Mouse (Mus musculus) MEL (cell line): ENCODE measurements at regions not wholly inside any gene's neighbourhood (a gene's known extent, or its start where the extent isn't known, plus 50 kb on each side); places are given as distances from the start of the nearest gene placed in this dataset.

ENCODE experiments used
- DNase-seq: peaks from one replicate; pipeline ENCODE4 v3.0.0; 2011; ENCODE audit warnings: low read depth, low spot score
- H3K27ac ChIP-seq: 2 replicates; pipeline ENCODE4 v1.5.1; 2012; ENCODE audit warnings: low read depth, mild to moderate bottlenecking, control low read depth, low read length, moderate library complexity; ENCODE audit not compliant: control insufficient read depth
- H3K27me3 ChIP-seq, 2 experiments: fragments of 150-350 bp in 1 of 2; sonication (generic) in 1 of 2; 2 replicates each; pipeline ENCODE4 v1.6.1; 2012; ENCODE audit warnings: low read length in 2 of 2, mild to moderate bottlenecking in 2 of 2, improper control_type of control experiment in 1 of 2, moderate library complexity in 1 of 2; ENCODE audit not compliant: insufficient read depth in 2 of 2, control insufficient read depth in 1 of 2
- H3K36me3 ChIP-seq, 2 experiments: 2 replicates each; pipeline ENCODE4 v1.6.1; 2012 to 2014; ENCODE audit warnings: low read length in 2 of 2, improper control_type of control experiment in 1 of 2, inconsistent platforms in 1 of 2, mild to moderate bottlenecking in 1 of 2; ENCODE audit not compliant: insufficient read depth in 2 of 2, control insufficient read depth in 1 of 2
- H3K4me1 ChIP-seq, 2 experiments: fragments of 150-350 bp in 1 of 2; sonication (generic) in 1 of 2; 2 replicates each; pipeline ENCODE4 v1.6.1; 2012; ENCODE audit warnings: low read length in 2 of 2, improper control_type of control experiment in 1 of 2, mild to moderate bottlenecking in 1 of 2; ENCODE audit not compliant: insufficient read depth in 2 of 2, control insufficient read depth in 1 of 2
- H3K4me3 ChIP-seq, 2 experiments: fragments of 150-350 bp in 1 of 2; sonication (generic) in 1 of 2; 2 replicates each; pipeline ENCODE4 v1.5.1; 2012; ENCODE audit warnings: low read depth in 2 of 2, low read length in 2 of 2, mild to moderate bottlenecking in 2 of 2, moderate library complexity in 2 of 2, control low read depth in 1 of 2, improper control_type of control experiment in 1 of 2; ENCODE audit not compliant: control insufficient read depth in 1 of 2, insufficient read depth in 1 of 2
- H3K79me2 ChIP-seq: 2 replicates; pipeline ENCODE4 v1.6.1; 2012; ENCODE audit warnings: mild to moderate bottlenecking, low read length, moderate library complexity; ENCODE audit not compliant: control insufficient read depth, poor library complexity, insufficient read depth
- H3K9ac ChIP-seq: 2 replicates; pipeline ENCODE4 v1.6.1; 2012; ENCODE audit warnings: low read depth, mild to moderate bottlenecking, control low read depth, low read length, moderate library complexity; ENCODE audit not compliant: control insufficient read depth, poor library complexity, severe bottlenecking
- H3K9me3 ChIP-seq: fragments of 150-350 bp; sonication (generic); replicated peaks from 2 replicates; pipeline ENCODE4 v1.6.1; 2012; ENCODE audit warnings: mild to moderate bottlenecking, low read length, improper control_type of control experiment, moderate library complexity; ENCODE audit not compliant: insufficient read depth
- CHD1 ChIP-seq: IDR thresholded peaks from 2 replicates; pipeline ENCODE4 v1.6.1; 2012; ENCODE audit warnings: low read depth, mild to moderate bottlenecking, inconsistent platforms, low read length, improper control_type of control experiment
- CHD2 ChIP-seq: IDR thresholded peaks from 2 replicates; pipeline ENCODE4 v1.6.1; 2011; ENCODE audit warnings: low read length, improper control_type of control experiment
- CTCF ChIP-seq, 3 experiments: IDR thresholded peaks in 2 of 3; conservative IDR thresholded peaks in 1 of 3; 2 replicates each; pipeline ENCODE4 v1.5.1; 2011 to 2012; ENCODE audit warnings: low read length in 3 of 3, low read depth in 2 of 3, mild to moderate bottlenecking in 2 of 3, improper control_type of control experiment in 1 of 3, inconsistent platforms in 1 of 3, mixed read lengths in 1 of 3, moderate library complexity in 1 of 3; ENCODE audit not compliant: control insufficient read depth in 1 of 3, insufficient read depth in 1 of 3, poor library complexity in 1 of 3, severe bottlenecking in 1 of 3
- E2F4 ChIP-seq: IDR thresholded peaks from 2 replicates; pipeline ENCODE4 v1.6.1; 2011; ENCODE audit warnings: low read depth, low read length, improper control_type of control experiment, borderline replicate concordance
- EP300 ChIP-seq, 2 experiments: IDR thresholded peaks; 2 replicates each; pipeline ENCODE4 v1.6.1; 2011; ENCODE audit warnings: improper control_type of control experiment in 2 of 2, low read length in 2 of 2, low read depth in 1 of 2, mild to moderate bottlenecking in 1 of 2
- HCFC1 ChIP-seq: IDR thresholded peaks from 2 replicates; pipeline ENCODE4 v1.6.1; 2012; ENCODE audit warnings: low read depth, mild to moderate bottlenecking, inconsistent platforms, low read length, improper control_type of control experiment, moderate library complexity
- KAT2A ChIP-seq: conservative IDR thresholded peaks from 2 replicates; pipeline ENCODE4 v1.6.1; 2012; ENCODE audit warnings: low read depth, low read length, improper control_type of control experiment, inconsistent platforms
- MAX ChIP-seq: IDR thresholded peaks from 2 replicates; pipeline ENCODE4 v1.6.1; 2011; ENCODE audit warnings: low read length, improper control_type of control experiment
- MXI1 ChIP-seq: IDR thresholded peaks from 2 replicates; pipeline ENCODE4 v1.6.1; 2011; ENCODE audit warnings: mild to moderate bottlenecking, low read depth, low read length, improper control_type of control experiment
- NELFE ChIP-seq: IDR thresholded peaks from 2 replicates; pipeline ENCODE4 v1.6.1; 2011; ENCODE audit warnings: low read depth, low read length, improper control_type of control experiment
- NRF1 ChIP-seq: IDR thresholded peaks from 2 replicates; pipeline ENCODE4 v1.6.1; 2014; ENCODE audit warnings: low read depth, mild to moderate bottlenecking, inconsistent platforms, low read length, improper control_type of control experiment, moderate library complexity; ENCODE audit not compliant: poor library complexity, insufficient read depth, severe bottlenecking
- POLR2A ChIP-seq, 2 experiments: IDR thresholded peaks; 2 replicates each; pipeline ENCODE4 v1.6.1; 2011 to 2012; ENCODE audit warnings: low read length in 2 of 2, mild to moderate bottlenecking in 2 of 2, control low read depth in 1 of 2, improper control_type of control experiment in 1 of 2, low read depth in 1 of 2, moderate library complexity in 1 of 2; ENCODE audit not compliant: control insufficient read depth in 1 of 2, insufficient read depth in 1 of 2, poor library complexity in 1 of 2
- RAD21 ChIP-seq: IDR thresholded peaks from 2 replicates; pipeline ENCODE4 v1.6.1; 2011; ENCODE audit warnings: mild to moderate bottlenecking, low read depth, low read length, improper control_type of control experiment
- RCOR1 ChIP-seq: IDR thresholded peaks from 2 replicates; pipeline ENCODE4 v1.6.1; 2012; ENCODE audit warnings: low read depth, mild to moderate bottlenecking, inconsistent platforms, low read length, improper control_type of control experiment
- TBP ChIP-seq: IDR thresholded peaks from 2 replicates; pipeline ENCODE4 v1.8.0; 2011; ENCODE audit warnings: low read depth, low read length, improper control_type of control experiment
- USF1 ChIP-seq: IDR thresholded peaks from 2 replicates; pipeline ENCODE4 v1.6.1; 2014; ENCODE audit warnings: low read depth, mild to moderate bottlenecking, inconsistent platforms, low read length, improper control_type of control experiment, moderate library complexity
- USF2 ChIP-seq, 2 experiments: IDR thresholded peaks; 2 replicates each; pipeline ENCODE4 v1.6.1; 2011 to 2012; ENCODE audit warnings: improper control_type of control experiment in 2 of 2, low read length in 2 of 2, borderline replicate concordance in 1 of 2, inconsistent platforms in 1 of 2, low read depth in 1 of 2, mild to moderate bottlenecking in 1 of 2; ENCODE audit not compliant: insufficient read depth in 1 of 2
- ZKSCAN1 ChIP-seq: IDR thresholded peaks from 2 replicates; pipeline ENCODE4 v1.6.1; 2012; ENCODE audit warnings: low read depth, mild to moderate bottlenecking, inconsistent platforms, low read length, improper control_type of control experiment, moderate library complexity
- ZMIZ1 ChIP-seq: IDR thresholded peaks from 2 replicates; pipeline ENCODE4 v1.6.1; 2012; ENCODE audit warnings: low read depth, mild to moderate bottlenecking, inconsistent platforms, low read length, improper control_type of control experiment, moderate library complexity

DNA sequence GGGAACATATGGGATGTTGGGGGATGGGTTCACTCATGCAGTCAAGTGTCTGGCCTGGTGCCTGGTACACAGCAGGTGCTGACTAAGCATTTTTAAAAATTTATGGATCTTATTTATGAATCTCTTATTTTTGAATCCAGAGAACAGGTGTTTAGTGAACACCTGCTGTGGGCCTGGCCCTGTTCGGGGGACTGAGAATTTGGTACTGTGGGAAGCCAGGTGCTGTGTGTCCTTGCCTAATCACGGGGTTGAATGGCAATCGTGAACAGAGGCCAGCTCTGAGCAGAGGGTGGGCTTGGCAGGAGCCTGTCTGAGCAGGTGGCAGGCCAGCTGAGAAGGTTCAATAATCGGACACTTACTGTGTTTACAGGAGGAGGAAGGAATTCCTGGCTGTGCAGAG, 261.5 kb downstream of the Matn1 start:
- Histone ChIP-seq H3K27me3 (no peaks in the 10 kb centered on the region), H3K9me3 (no peaks in the 10 kb centered on the region), H3K9ac (no peak overlapping the region), H3K4me3 (no peak overlapping the region), H3K36me3 (no peaks in the 10 kb centered on the region), H3K79me2 (no peaks in the 10 kb centered on the region), H3K4me1 (no peaks in the 10 kb centered on the region), H3K27ac (no peak overlapping the region)
- no peak for DNase-seq
- TF ChIP-seq NRF1: no peak
- no peak for TF ChIP-seq RAD21
- no peak for TF ChIP-seq RCOR1
- TF ChIP-seq MAX: no peak
- no peak for TF ChIP-seq ZMIZ1
- TF ChIP-seq USF1: no peak
- no peak for TF ChIP-seq EP300 (IDR thresholded peaks at IDR 0.05; ENCODE audit: low read depth in 1 of 2, low read length in 2 of 2)
- no peak for TF ChIP-seq NELFE
- no peak for TF ChIP-seq ZKSCAN1
- TF ChIP-seq CHD1: no peak
- TF ChIP-seq CHD2: no peak
- no peak for TF ChIP-seq CTCF (IDR thresholded peaks at IDR 0.05 in 2 of 3, conservative IDR thresholded peaks at IDR 0.05 in 1 of 3; ENCODE audit: control insufficient read depth in 1 of 3, insufficient read depth in 1 of 3, low read depth in 2 of 3, low read length in 3 of 3, poor library complexity in 1 of 3, severe bottlenecking in 1 of 3)
- TF ChIP-seq USF2 (IDR thresholded peaks at IDR 0.05; ENCODE audit: borderline replicate concordance in 1 of 2, insufficient read depth in 1 of 2, low read depth in 1 of 2, low read length in 2 of 2): no peak
- TF ChIP-seq E2F4: no peak
- TF ChIP-seq HCFC1: no peak
- no peak for TF ChIP-seq POLR2A (IDR thresholded peaks at IDR 0.05; ENCODE audit: control insufficient read depth in 1 of 2, insufficient read depth in 1 of 2, low read depth in 1 of 2, low read length in 2 of 2, poor library complexity in 1 of 2)
- TF ChIP-seq MXI1: no peak

DNA sequence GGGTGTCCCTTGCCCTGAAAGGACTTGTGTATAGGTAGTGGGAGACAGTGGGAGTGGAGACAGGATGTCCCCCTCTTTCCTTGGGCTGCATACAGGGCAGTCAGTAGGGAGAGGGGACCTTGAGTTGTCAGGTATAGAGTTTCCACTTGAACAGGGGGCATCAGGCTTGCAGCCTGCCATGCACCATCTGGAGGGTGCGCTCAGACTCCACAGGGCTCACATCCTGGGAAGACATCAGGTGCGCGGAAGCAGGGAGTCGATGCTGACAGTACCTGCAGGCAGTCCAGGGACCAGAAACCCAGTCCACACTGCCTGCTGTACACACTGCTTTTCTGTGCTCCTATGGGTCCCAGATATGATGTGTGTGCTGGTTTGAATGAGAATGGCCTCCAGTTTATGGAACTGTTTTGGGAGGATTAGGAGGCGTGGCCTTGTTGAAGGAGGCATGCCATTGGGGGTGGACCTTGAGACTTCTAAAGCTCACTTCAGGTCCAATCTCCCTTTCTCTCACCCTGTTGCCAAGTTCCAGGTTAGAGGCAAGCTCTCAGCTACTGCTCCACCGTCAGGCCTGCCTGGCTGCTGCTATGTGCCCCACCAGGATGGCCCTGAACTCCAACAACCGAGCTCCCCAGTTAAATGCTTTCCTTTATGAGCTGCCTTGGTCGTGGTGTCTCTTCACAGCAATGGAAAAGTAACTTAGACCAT, 262.1 kb downstream of the Matn1 start:
- H3K27ac ChIP-seq: no peak overlapping the region
- no peak for TF ChIP-seq MAX
- no peak for TF ChIP-seq HCFC1
- TF ChIP-seq KAT2A: no peak
- TF ChIP-seq USF1: no peak
- TF ChIP-seq RAD21: no peak
- no peak for TF ChIP-seq TBP
- H3K79me2 ChIP-seq: no peaks in the 10 kb centered on the region
- H3K27me3 ChIP-seq: no peaks in the 10 kb centered on the region
- no peaks in the 10 kb centered on the region for H3K4me1 ChIP-seq
- no peak for DNase-seq
- no peak overlapping the region for H3K4me3 ChIP-seq
- no peak overlapping the region for H3K9ac ChIP-seq
- H3K36me3 ChIP-seq: no peaks in the 10 kb centered on the region
- H3K9me3 ChIP-seq: no peaks in the 10 kb centered on the region
